Mouse (Mus musculus) adrenal gland, postnatal 36 days (tissue): Measurements from ENCODE around the gene Kcnq5. TPM values are rescaled to one million over a fixed set of nuclear protein-coding genes. Genes with fewer than 3 reads are reported as not detected.
"Not testable (repeated sequence)": the region's sequence is repeated elsewhere in the genome, so short reads cannot be mapped to it uniquely, and the experiment has no call there.

Source experiments
- DNase-seq, 2 experiments: peaks; one replicate each; pipeline ENCODE4 v3.0.0; 2021; ENCODE audit warnings: mixed read lengths in 1 of 2
- total RNA-seq, 2 experiments: library from RNA; stranded (reverse); gene quantifications; 2 replicates each; pipeline ENCODE4 v1.2.3; 2021

Kcnq5 gene
- total RNA-seq, 2 experiments from 2014 or later = 0.53 TPM

DNA sequence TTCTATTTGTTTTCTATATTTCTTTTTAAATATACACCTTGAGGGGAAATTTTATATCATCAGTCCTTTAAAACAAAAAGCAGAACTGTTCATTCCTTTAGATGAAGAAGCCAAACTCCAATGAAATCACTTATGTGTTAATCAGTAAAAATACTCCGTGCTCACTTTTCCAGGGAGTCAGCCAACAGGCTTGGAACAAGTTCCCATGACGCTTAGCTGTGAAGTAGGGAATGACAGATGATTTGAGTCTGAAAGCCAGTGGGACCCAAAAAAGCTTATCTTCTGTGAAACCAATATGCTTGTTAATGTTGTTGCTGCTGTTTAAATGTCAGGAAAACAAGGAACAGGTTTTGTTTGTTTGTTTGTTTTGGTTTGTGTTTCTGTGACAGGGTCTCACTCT, 326.3 kb downstream of the Kcnq5 start:
- peak in 1 of 2 experiments; percentile 2 for DNase-seq

DNA sequence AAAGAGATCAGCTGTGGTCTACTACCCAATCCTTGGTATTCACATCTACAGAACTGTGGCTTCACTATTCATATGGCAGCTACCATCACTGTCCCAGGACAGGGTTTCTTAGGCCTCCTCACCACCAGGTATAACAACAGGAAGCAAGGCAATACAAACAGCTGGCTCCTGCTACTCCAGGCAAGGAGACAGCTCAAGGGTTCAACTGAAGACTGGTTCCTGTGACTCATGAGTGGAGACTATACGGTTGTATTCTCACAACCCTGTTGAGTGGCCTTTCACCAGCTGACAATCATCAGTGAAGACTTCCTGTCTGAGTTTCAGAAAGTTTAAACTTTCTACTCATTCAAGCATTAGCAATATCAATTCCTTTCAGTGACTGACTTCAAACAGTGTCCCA, 327.7 kb downstream of the Kcnq5 start:
- no peak for DNase-seq

DNA sequence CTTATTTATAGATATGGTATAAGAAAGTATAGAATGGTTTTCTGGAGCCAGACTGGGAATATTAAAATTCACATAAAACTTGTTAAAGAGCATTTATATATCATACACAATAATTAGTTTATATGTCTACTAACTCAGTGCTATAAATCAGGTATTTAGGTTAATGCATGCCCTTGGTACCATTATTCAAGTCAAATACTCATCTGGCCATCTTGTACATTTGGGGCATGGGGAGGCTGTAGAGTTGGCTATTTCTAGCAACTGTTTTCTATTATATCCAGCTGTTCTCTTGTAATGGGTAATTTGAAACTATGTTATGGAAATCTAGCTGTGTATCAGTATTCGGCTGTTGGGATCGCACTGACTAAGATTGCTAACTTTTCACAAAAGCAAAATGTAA, 339.3 kb downstream of the Kcnq5 start:
- DNase-seq = no peak

DNA sequence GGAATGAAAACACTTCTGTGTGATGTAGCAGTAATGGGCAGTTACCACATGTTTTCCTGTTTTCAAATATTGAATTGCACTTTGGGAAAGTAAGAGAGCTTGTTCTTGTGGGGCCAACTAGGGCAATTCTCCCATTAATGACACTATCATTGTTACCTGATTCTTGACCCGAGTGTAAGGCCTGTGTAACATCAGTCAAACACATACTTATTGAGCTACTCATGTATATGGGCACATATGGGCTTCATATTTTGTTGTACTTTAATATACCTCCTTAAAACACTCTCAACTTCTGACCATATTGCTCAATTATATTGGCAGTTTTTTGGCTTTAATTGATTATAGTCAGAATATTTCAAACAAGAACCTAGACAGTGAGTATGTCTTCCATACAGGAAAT, 339.7 kb downstream of the Kcnq5 start:
- DNase-seq = no peak

DNA sequence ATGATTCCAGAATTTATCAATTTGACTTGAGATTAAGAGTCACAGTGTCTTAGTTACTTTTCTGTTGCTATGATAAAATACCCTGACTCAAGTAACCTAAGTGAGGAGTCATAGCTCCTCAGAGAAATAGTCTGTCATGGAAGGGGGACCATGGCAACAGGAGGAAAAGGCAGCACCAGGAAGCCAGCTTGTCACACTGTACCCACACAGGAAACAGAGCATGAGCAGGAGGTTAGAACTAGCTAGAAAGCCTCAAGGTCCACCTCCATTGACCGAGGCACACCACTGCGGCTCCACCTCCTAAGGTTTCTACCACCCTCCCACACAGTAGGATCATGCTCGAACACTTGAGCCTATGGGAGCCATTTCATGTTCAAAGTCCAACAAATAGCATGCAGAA, 343.0 kb downstream of the Kcnq5 start:
- no peak for DNase-seq

DNA sequence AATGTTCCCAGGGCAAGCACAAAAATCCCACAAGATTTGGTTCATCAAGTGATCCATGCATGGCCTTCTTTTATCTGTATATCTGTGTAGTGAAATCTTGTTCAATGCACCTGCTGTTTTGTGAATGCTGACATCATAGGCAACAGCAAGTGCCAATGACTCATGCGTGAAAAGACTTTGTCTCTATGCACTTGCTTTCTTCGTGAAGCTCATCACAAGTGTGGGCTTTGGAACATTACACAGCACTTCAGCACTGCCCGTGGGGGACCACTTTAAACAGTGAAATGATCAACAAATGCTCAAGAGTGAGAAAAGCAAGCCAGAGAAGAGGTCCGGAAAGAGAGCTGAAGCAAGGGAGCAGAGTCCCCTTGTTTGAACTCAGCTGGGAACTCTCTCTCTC, 345.1 kb downstream of the Kcnq5 start:
- DNase-seq = no peak

DNA sequence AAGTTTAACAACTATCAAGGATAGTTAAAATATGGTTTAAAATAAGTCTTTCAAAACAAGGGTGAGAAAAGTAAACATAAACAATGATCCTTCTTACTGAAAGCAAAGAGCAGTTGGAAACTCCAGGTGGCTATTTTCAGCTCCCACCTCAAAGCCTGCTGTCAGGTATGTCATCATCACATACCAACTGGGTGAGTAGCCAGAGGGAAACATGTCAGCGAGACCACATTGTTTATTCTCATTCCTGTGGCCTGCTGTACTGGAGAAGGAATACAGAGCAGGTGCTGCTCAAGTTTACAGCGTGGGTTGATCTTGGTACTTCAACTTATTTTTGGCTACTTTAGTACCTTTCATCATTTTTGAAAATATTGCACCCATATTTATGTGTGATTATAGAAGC, 347.8 kb downstream of the Kcnq5 start:
- no peak for DNase-seq

DNA sequence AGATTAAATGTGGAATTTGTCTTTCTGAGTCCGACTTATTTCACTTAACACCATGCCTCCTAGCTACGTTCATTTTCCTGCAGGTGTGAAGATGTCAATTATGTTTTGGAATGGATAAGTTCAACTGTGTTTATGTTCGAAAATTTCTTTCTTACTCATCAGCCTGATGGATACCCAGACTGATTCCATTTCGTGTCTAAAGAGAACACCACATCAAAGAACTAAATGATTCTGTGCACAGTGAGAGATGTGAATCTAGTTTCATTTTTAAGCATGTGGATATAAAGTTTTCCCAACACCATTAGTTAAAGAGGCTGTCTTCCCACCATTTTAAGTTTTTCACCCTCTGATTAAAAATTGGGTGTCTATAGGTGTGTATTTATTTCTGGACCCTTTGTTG, 357.7 kb downstream of the Kcnq5 start:
- DNase-seq = no peak

DNA sequence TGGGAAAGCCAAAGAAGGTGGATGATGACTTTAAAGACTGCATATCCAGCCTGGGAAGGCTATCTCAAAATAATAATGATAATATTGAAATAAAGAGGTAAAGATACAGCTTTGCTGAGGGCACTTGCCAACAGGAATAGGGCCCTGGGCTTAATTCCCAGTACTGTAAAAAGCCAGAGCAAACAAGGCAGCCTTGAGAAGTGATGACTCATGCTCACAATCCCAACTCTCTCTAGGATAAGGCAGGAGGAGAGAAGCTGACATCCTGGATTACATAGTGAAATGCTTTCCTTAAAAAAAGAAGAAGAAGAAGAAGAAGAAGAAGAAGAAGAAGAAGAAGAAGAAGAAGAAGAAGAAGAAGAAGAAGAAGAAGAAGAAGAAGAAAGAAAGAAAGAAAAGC, 359.2 kb downstream of the Kcnq5 start:
- DNase-seq = no peak

DNA sequence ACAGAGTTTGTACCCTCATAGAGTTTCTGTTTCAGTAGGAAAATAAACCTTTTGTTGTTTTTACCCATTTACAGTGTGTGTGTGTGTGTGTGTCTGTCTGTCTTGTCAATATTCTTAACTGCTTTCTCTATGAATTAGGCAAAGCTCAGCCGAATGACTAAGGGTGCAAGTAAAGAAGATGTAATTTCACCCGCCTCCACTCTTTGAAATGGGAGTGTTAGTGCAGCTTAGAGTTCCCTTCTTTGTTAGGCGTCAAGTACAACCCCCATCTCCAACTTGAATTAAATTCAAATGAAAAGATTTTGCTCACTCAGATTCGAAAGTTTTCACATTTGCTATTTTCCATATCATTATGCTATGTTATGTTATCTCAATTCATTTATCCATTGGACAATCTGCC, 361.1 kb downstream of the Kcnq5 start:
- no peak for DNase-seq

DNA sequence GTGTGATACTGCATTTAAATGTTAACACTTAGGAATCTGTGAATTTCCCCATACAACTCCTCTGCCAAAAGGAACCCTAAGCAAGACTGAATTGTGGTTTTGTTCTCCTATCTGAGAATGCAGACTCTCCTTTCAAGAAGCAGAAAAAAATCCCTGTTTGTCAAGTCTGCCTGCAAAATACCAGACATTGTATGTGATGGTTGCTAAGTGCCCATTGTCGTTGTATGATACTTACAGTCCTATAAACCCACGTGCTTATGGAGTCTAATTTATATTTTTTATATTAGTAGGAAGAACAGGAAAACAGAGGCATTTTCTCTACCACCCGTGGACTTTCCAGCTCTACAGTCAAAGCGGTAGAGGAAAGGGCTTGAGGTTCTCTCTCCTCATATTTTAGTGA, 367.9 kb downstream of the Kcnq5 start:
- no peak for DNase-seq

DNA sequence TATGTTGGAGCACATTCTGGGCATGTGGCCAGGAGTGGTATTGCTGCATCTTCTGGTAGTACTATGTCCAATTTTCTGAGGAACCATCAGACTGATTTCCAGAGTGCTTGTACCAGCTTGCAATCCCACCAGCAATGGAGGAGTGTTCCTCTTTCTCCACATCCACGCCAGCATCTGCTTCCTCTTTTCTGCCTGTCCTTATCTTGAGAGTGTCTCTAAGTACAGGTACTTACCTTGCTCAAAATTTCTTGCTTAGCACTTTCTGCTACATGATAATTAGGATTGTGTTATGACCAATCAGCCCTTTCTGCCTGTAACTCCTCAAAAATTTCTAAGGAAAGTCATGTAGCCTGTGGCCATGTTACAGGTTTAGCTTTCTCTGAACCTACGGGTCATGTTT, 394.3 kb downstream of the Kcnq5 start:
- DNase-seq = not testable (repeated sequence)

DNA sequence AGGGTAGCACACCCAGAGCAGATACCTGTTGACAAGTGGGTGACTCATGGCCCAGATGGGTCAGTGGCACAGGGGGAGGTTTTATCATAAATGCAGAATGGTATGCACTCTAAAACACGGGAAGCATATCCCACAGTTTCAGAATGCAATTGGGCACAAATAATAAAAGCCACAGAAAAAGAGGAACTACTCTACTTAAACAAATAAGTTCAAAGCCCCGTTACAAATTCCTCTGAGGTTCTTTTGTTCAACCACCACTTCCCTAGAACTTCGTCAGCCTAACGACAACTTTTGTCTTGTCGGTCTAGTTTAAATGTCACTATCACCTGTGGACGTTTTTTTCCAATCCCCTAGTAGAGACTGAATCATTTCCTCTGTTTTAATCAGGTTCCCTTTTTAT, 407.1 kb downstream of the Kcnq5 start:
- no peak for DNase-seq

DNA sequence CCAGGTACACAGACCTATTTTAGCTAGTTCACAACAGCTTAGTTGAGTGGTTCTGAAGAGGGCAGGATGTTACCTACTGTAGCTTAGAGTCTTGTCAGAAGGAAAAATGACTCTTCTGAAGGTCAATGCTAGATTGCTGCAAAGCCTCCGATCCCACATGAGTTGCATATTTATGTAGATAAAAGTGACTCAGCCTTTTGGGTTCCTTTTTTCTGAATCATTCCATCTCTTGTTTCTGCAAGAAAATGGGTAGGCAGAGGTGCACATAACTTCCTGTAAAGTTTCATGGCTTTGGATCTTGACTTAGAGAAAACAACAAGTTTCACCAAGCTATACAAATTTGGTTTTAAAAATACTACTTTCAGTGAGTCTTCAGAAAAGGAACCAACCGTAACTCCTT, 409.0 kb downstream of the Kcnq5 start:
- DNase-seq = no peak

DNA sequence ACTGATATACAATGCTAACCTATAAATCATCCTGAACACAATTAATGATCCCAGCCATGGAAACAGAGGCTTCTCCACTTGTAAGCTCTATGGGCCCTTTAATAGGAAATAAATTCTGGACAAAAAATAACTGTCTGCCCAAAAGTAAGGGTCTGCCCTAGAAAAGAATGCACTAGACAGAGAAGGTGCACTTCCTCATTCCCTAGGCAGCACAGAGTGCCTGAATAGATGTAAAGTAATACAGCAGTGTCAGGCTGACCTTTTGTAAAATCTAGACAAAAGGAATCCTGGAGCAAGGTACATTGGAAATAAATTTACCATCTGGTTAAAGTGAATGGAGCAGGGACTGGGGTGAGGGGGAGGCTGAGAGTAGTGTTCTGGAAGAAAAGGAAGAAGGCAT, 417.8 kb downstream of the Kcnq5 start:
- DNase-seq = no peak

DNA sequence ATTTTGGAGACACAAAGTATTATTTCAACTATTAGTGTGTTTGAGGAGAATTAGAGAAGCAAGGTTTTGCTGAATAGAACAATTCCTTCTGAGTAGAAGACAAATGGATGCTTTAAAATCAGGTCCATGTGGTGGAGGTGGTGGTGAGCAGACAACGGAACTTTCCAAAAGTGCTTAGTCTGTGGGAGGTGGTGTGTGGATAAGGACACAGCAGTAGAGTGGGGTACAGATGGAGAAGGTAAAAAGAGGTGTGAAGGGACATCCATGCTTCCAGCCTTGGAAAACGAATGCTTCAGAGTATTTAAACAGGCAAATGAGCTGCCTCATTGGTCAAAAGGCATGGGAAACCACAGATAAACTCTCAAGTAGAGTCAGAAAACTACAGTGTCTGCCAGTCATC, 422.3 kb downstream of the Kcnq5 start:
- DNase-seq = no peak

DNA sequence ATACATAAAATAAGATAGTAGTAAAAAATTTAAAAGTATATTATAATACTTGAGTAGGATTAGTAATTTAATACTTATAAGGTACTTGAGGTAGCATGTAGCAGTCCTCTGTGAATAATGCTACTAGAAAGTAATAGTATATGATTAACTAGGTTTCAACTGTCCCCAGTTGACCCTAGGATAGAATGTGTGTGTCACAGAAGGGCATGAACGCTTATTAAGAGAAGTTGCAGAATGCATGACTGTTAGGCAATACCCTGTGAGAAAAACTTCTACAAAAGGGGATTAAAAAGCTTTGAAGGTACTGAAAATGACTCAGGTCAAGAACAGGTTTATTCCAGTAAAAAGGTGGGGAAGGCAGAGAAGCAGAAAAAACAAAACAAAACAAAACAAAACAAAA, 430.9 kb downstream of the Kcnq5 start:
- DNase-seq = no peak

DNA sequence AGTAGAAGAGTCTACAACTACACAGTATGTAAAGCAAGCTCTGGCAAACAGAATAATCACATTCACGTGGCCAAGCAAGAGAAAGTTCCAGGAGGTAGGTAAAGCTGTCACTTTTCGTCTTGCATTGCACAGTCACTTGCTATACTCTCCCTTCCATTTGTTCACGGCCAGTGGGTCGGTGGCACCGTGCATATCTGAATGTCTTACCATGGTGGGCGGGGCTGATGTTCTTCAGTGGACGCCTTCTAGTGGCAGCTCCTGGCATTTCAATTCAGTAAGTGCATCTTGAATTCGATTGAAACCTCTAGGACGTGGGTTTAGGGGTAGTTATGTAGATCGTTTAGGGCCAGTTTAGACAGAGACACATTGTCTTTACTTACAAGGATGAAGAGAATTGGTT, 439.7 kb downstream of the Kcnq5 start:
- no peak for DNase-seq

DNA sequence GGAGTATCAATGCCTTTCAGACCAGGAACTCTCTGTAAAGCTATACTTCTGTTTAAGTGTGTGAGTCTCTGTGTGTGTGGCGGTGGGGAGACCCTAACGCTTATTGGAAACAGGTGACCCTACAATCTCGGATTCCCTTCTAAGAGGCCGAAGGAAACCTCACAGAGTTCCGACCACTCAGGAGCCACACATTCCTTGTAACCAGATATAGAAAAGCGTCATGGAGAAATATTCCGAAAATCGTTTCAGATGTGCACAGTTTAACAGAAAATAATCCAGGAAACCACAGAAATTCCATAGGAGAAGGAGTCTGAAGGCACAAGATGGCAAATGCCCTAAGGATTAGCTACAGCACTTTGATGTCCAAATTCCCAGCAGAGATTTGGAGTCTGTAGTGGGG, 440.3 kb downstream of the Kcnq5 start:
- DNase-seq = no peak

DNA sequence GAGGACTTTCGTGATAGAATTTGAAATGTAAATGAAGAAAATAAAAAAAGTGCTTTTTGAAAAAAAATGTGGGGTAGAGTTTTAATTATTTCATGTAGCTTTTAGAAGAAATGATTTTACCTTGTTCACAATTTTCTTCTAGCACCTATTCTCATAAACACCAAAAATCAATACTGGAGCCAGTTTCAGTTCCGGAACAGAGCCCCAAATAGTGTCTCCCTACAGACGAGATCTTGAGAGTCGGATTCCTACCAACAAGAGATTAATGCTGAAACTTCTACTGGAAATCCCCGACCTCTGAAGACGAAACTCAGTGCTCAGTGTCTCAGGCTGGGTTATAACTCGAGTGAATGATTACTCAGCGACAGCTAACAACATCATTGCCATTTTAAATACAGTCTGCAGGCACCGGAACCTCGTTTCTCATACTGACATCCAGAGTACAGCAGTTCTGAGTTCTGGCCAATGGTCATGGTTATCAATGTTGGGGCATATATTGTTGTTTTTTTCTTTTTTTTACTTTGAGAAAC, 441.6 kb downstream of the Kcnq5 start:
- no peak for DNase-seq

DNA sequence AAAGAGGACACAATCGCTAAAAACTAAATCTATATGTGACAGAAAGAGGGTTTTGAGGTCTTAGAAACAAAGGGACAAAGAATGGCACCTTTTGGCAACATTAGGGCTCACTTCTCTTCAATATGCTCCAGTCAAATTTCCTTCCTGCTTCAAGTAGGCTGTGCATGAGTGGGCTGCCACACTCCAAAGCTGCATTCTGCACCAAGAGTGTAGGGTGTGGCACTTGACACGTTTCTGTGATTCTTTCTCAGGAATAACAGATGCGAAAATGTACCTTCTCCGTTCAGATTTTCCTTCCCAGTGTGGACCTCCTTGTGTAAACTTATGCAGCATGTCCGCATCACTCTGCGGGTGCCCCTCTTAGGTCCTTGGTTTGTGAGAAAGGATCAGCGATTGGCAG, 455.1 kb downstream of the Kcnq5 start:
- no peak for DNase-seq

DNA sequence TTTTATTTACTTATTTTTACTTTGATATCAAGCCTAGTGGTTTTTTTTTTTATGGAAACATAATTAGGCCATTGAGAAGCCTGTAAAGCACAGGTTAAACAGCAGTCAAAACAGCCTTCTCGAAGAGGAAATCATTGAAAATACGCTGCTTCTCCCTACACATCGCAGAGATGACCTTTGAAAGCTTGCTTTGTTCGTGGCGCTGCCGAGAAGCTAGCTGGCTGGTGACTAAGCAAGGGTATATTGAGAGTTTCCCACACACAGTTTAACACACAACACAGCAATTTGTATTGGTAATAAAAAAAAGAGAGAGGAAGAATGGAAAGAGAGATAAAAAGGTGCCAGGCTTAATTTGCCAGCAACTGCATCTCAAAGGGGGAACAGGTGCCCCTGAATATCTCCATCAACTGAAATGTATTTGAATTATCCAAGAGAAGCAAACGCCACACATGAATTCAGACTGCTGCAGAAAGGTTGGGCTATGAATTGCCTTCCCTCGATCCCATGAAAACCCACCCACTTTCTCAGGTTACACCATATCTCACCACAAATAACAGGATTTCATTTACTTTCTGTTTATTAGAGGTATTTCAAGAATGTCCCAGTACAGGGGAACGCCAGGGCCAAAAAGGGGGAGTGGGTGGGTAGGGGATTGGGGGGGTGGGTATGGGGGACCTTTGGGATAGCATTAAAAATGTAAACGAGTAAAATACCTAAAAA, 461.8 kb downstream of the Kcnq5 start:
- peak in 1 of 2 experiments; percentile 12 for DNase-seq

DNA sequence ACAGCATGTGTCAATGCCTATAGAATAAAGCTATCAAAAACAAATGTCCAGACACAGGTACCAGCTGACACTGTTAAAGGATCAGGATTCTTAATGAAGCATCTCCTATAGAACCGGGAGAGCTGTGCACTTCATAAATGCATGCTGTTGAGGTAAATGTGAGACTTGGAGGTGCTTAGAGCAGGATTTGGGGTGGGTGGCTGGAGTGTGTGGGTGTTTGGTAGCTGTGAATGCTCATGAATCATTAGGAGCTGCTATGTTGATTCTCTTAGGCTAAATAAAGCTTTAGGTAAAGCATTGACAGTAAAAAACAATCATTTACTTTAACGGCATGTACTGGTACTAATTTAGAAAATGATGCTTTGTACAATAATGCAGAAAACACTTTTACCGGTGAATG, 465.4 kb downstream of the Kcnq5 start:
- DNase-seq = no peak

DNA sequence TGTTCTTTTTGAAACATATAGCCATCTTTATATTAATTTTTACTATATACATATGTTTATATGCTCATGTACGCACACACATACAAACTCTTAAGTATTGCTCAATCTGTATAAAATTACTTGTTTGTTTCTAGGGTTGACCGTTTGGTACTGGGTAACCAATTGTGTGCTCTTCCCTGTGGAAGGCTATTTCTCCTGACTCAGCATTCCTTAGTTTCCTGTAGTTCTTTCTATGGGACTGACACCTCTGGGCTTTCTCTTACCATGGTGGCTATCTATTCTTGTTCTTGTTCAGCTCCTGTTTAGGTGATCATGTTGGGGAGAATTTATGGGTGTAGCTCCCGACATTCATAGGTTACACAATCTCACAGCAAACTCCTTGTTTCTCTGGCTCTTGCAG, 473.1 kb downstream of the Kcnq5 start:
- no peak for DNase-seq

DNA sequence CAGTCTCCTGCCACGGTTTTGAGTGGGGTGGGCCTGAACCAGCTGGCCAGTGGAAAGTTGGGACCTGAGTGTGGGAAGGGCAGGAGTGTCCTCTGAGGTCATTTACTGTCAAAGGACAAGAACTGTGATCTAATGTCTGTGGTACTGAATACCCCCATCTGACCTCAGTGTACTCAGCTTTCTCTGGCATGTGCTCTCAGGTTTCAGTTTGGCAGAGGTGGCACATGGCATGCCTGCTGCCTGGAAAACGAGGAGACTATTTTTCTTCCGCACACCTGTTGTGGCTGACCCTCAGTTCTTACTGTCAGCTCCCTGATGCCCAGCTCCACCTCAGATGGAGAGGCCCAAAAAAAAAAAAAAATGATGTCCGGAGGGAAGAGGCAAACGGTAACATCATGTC, 475.5 kb downstream of the Kcnq5 start:
- DNase-seq = no peak
